In genomic region chr13:98834199-98834598, GRCm38 (mm10) we compare ENCODE assay signal across 18 mouse cellular contexts. TPM values are rescaled to one million over a fixed set of nuclear protein-coding genes. Genes with fewer than 3 reads are reported as not detected.
DNase-seq lines count a peak whose midpoint lies in the region; ATAC-seq and TF ChIP-seq lines count a peak whose summit lies in the region.
"Had no signal": no experiment of that assay in that cellular context is flagged by ENCODE, and none has a peak within 500 bp of the region (broad histone marks: within the 10 kb centered on the region; RNA-seq: fewer than 3 reads in every experiment).

No protein-coding gene starts in this region.

- peak; percentile 33 for TF ChIP-seq CTCF in lung, postnatal 0 days (IDR thresholded peaks at IDR 0.05)
- peak; percentile 44 for TF ChIP-seq CTCF in intestine, postnatal 0 days (IDR thresholded peaks at IDR 0.05; ENCODE audit: low read depth)

- DNase-seq in hindbrain, embryonic 14.5 days (ENCODE audit: low spot score), result no peak
- no peak for DNase-seq in lung, postnatal 0 days (ENCODE audit: low spot score)
- DNase-seq in lung, adult 18-20 months, result no peak
- DNase-seq in ZHBTc4 (ENCODE audit: low read depth, low spot score), result peak; percentile 49
- DNase-seq in left cerebral cortex, adult 11 months (ENCODE audit: low spot score), result no peak
- DNase-seq: adrenal gland, adult 8-10 months; cerebellum, postnatal 14 days; gastrocnemius, postnatal 36 days; layer of hippocampus, adult 9-11 months; lung, postnatal 14 days; thymus, postnatal 4 days had no signal

- no peak for TF ChIP-seq EP300 in lung, postnatal 0 days (IDR thresholded peaks at IDR 0.05)

- no peak overlapping the region for H3K4me3 ChIP-seq in hindbrain, embryonic 16.5 days (ENCODE audit: low read length)
- no peak overlapping the region for H3K4me3 ChIP-seq in hindbrain, embryonic 14.5 days (replicated peaks; ENCODE audit: low read length)
- H3K4me3 ChIP-seq in lung, postnatal 0 days (ENCODE audit: low read depth, low read length), result no peak overlapping the region
- H3K4me3 ChIP-seq in intestine, postnatal 0 days (ENCODE audit: low read depth, low read length), result no peak overlapping the region
- H3K4me3 ChIP-seq: limb, embryonic 13.5 days; stomach, embryonic 15.5 days had no signal

- no peaks in the 10 kb centered on the region for H3K4me1 ChIP-seq in hindbrain, embryonic 16.5 days (ENCODE audit: control insufficient read depth, insufficient read depth, low read depth, low read length)
- H3K4me1 ChIP-seq in hindbrain, embryonic 14.5 days (replicated peaks; ENCODE audit: control insufficient read depth, insufficient read depth, low read length), result no peaks in the 10 kb centered on the region
- H3K4me1 ChIP-seq in lung, postnatal 0 days (ENCODE audit: insufficient read depth, low read depth, low read length), result no peaks in the 10 kb centered on the region
- H3K4me1 ChIP-seq in intestine, postnatal 0 days (replicated peaks; ENCODE audit: control insufficient read depth, insufficient read depth, low read length), result no peaks in the 10 kb centered on the region
- H3K4me1 ChIP-seq: limb, embryonic 13.5 days; stomach, embryonic 15.5 days had no signal

- no peak overlapping the region for H3K27ac ChIP-seq in hindbrain, embryonic 16.5 days (ENCODE audit: low read depth, low read length)
- H3K27ac ChIP-seq in hindbrain, embryonic 14.5 days, result no peak overlapping the region
- H3K27ac ChIP-seq in lung, postnatal 0 days (ENCODE audit: low read length), result no peak overlapping the region
- no peak overlapping the region for H3K27ac ChIP-seq in intestine, postnatal 0 days (ENCODE audit: low read depth, low read length)
- H3K27ac ChIP-seq: limb, embryonic 13.5 days; stomach, embryonic 15.5 days had no signal

- no peak overlapping the region for H3K9ac ChIP-seq in hindbrain, embryonic 16.5 days (ENCODE audit: low read depth, low read length)
- no peak overlapping the region for H3K9ac ChIP-seq in hindbrain, embryonic 14.5 days
- no peak overlapping the region for H3K9ac ChIP-seq in lung, postnatal 0 days (replicated peaks; ENCODE audit: low read depth)
- H3K9ac ChIP-seq in intestine, postnatal 0 days (ENCODE audit: low read depth, low read length), result no peak overlapping the region
- H3K9ac ChIP-seq: limb, embryonic 13.5 days; stomach, embryonic 15.5 days had no signal

- no peaks in the 10 kb centered on the region for H3K9me3 ChIP-seq in hindbrain, embryonic 16.5 days (ENCODE audit: control insufficient read depth, low read length)
- H3K9me3 ChIP-seq in hindbrain, embryonic 14.5 days (ENCODE audit: control insufficient read depth, low read length), result no peaks in the 10 kb centered on the region
- no peaks in the 10 kb centered on the region for H3K9me3 ChIP-seq in lung, postnatal 0 days (ENCODE audit: low read length)
- no peaks in the 10 kb centered on the region for H3K9me3 ChIP-seq in intestine, postnatal 0 days (ENCODE audit: control insufficient read depth)
- H3K9me3 ChIP-seq: limb, embryonic 13.5 days; stomach, embryonic 15.5 days had no signal

- no peak overlapping the region for H3K4me2 ChIP-seq in hindbrain, embryonic 16.5 days (ENCODE audit: low read length)
- H3K4me2 ChIP-seq in hindbrain, embryonic 14.5 days (replicated peaks), result no peak overlapping the region
- no peak overlapping the region for H3K4me2 ChIP-seq in lung, postnatal 0 days (replicated peaks; ENCODE audit: low read depth, low read length)
- no peak overlapping the region for H3K4me2 ChIP-seq in intestine, postnatal 0 days (replicated peaks; ENCODE audit: low read depth)
- H3K4me2 ChIP-seq: limb, embryonic 13.5 days; stomach, embryonic 15.5 days had no signal

- H3K27me3 ChIP-seq in hindbrain, embryonic 16.5 days (replicated peaks; ENCODE audit: control insufficient read depth, insufficient read depth, low read length), result no peaks in the 10 kb centered on the region
- H3K27me3 ChIP-seq in hindbrain, embryonic 14.5 days (ENCODE audit: control insufficient read depth, insufficient read depth, low read length), result no peaks in the 10 kb centered on the region
- no peaks in the 10 kb centered on the region for H3K27me3 ChIP-seq in lung, postnatal 0 days (replicated peaks; ENCODE audit: insufficient read depth, low read length)
- H3K27me3 ChIP-seq in intestine, postnatal 0 days (replicated peaks; ENCODE audit: control insufficient read depth, insufficient read depth, low read length), result no peaks in the 10 kb centered on the region
- H3K27me3 ChIP-seq: CH12.LX; limb, embryonic 13.5 days; Patski; stomach, embryonic 15.5 days had no signal

- 67% methylated on average over 1 of the region's 1 CpGs for WGBS in hindbrain, embryonic 16.5 days
- WGBS in hindbrain, embryonic 14.5 days, result 52% methylated on average over 1 of the region's 1 CpGs
- 61% methylated on average over 1 of the region's 1 CpGs for WGBS in lung, postnatal 0 days
- 37% methylated on average over 1 of the region's 1 CpGs for WGBS in intestine, postnatal 0 days

- peaks cover 5% of the 10 kb centered on the region for H3K36me3 ChIP-seq in hindbrain, embryonic 16.5 days (ENCODE audit: control insufficient read depth, insufficient read depth, low read length)
- H3K36me3 ChIP-seq in hindbrain, embryonic 14.5 days (replicated peaks; ENCODE audit: control insufficient read depth, insufficient read depth), result peaks cover 17% of the 10 kb centered on the region
- H3K36me3 ChIP-seq in lung, postnatal 0 days (ENCODE audit: insufficient read depth, low read length), result no peaks in the 10 kb centered on the region
- H3K36me3 ChIP-seq in intestine, postnatal 0 days (ENCODE audit: control insufficient read depth, insufficient read depth), result peaks cover 10% of the 10 kb centered on the region

- peak; percentile 44; the same call in 1 of the 2 replicates for ATAC-seq in hindbrain, embryonic 16.5 days
- ATAC-seq in hindbrain, embryonic 14.5 days (ENCODE audit: low FRiP score), result no peak
- ATAC-seq in lung, postnatal 0 days, result no peak
- peak; percentile 35; the same call in 1 of the 2 replicates for ATAC-seq in intestine, postnatal 0 days
- ATAC-seq: forebrain, embryonic 14.5 days; Patski had no signal

RNA-seq across cellular contexts. Expression of gene Fcho2, which starts 18.9 kb away (rescaled TPM):
- 21.2 and 24.7 TPM in 2 replicates for polyA plus RNA-seq in hindbrain, embryonic 16.5 days (2015; fragmentation: Nextera tagmentation; extraction: Ambion mirVana)
- polyA plus RNA-seq in hindbrain, embryonic 14.5 days (2014; fragmentation: Nextera tagmentation; extraction: Ambion mirVana), result 22.2 and 23.5 TPM in 2 replicates
- polyA plus RNA-seq in lung, postnatal 0 days (2015; fragmentation: Nextera tagmentation; extraction: Ambion mirVana), result 45.9 and 54.8 TPM in 2 replicates
- 24.7 and 30.3 TPM in 2 replicates for polyA plus RNA-seq in intestine, postnatal 0 days (2015; fragmentation: Nextera tagmentation; extraction: Ambion mirVana)

Comparison
In these comparisons a context has a peak if more than half of its experiments do, and no peak if none do; other contexts are left out.
1. ATAC-seq: peak in hindbrain, embryonic 16.5 days (single experiment) and intestine, postnatal 0 days (single experiment); none in hindbrain, embryonic 14.5 days (single experiment) and lung, postnatal 0 days (single experiment).